Mouse (Mus musculus) ES-E14 (cell line): ENCODE results near the gene Gm11992.

ENCODE experiments used
- MAFK ChIP-seq: IDR thresholded peaks from 2 replicates; pipeline ENCODE4 v1.6.1; 2014; ENCODE audit warnings: mild to moderate bottlenecking, low read depth, low read length, inconsistent platforms; ENCODE audit not compliant: insufficient read depth
- ZC3H11A ChIP-seq: IDR thresholded peaks from 2 replicates; pipeline ENCODE4 v1.6.1; 2012; ENCODE audit warnings: low read depth, mild to moderate bottlenecking, inconsistent platforms, low read length, borderline replicate concordance
- ZNF384 ChIP-seq: IDR thresholded peaks from 2 replicates; pipeline ENCODE4 v1.6.1; 2012; ENCODE audit warnings: low read depth, low read length, inconsistent platforms

DNA sequence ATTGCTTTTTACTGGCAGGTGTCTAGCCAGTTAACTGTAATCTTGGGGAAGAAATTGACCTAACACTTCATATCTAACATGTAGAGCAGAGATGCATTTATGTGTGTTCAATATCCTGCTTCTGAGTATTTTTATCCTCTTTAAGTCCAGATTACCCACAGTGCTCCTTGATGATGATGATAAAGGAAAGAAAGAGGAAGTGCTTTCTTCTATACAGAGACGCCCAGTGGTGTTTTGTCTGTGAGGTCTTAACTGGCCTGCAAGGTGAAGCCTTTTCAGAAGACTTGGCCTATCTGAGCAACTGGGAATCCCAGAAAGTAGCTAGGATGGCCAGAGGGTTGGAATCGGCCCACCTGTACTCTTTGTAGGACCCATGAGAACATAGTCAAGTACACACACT lies 8.5 kb downstream of the Gm11992 start:
- TF ChIP-seq MAFK = no peak
- no peak for TF ChIP-seq ZC3H11A
- TF ChIP-seq ZNF384 = no peak
